Mouse (Mus musculus): ENCODE data around the gene Rnf150.

DNA sequence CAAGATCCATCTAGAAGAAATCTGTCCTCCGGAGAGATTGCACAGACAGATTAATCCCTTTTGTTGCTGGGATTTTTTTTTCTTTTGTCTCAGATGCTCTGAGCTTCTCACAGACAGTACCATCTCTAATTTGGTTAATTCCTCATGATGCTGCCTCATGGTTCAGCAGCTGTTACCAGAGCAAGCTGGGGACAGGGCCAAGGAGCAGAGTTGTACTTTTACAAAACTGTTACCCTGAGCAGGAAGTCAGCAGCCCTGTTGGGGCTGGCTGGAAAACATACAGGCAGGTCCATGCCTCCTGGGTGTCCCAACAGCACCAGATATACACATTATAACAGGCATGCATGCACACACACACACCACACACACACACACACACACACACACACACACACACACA lies 186.5 kb downstream of the Rnf150 start:
- TF ChIP-seq CTCF (IDR thresholded peaks at IDR 0.05; ENCODE audit: control insufficient read depth, insufficient read depth, insufficient read length) (no peak), USF1 (IDR thresholded peaks at IDR 0.05; ENCODE audit: low read depth) (no peak), CEBPB (IDR thresholded peaks at IDR 0.05; ENCODE audit: low read depth) (no peak), MYOG (IDR thresholded peaks at IDR 0.05; ENCODE audit: control insufficient read depth, extremely low read depth, insufficient read length) (no peak), FOSL1 (IDR thresholded peaks at IDR 0.05; ENCODE audit: insufficient read depth, low read length, poor library complexity, severe bottlenecking) (no peak), MAX (IDR thresholded peaks at IDR 0.05) (no peak)

Data from C2C12 (cell line).